Mouse (Mus musculus) lung, postnatal 0 days (tissue): ENCODE measurements at regions not wholly inside any gene's neighbourhood (a gene's known extent, or its start where the extent isn't known, plus 50 kb on each side); places are given as distances from the start of the nearest gene placed in this dataset.

ENCODE experiments used
- ATAC-seq: fragments of 200-750 bp; cut with Nextera tagmentation; 2 replicates; pipeline ENCODE4 v1.8.0; 2017; ENCODE audit warnings: moderate library complexity
- DNase-seq: peaks from one replicate; pipeline ENCODE4 v3.0.0-alpha.2; 2016; ENCODE audit warnings: low spot score
- H3K27ac ChIP-seq: fragments of 300-500 bp; sonication (generic); 2 replicates; pipeline ENCODE4 v1.5.1; 2014; ENCODE audit warnings: antibody characterized with exemption, mild to moderate bottlenecking, low read length, mixed read lengths
- H3K27me3 ChIP-seq: fragments of 300-500 bp; sonication (generic); replicated peaks from 2 replicates; pipeline ENCODE4 v1.6.1; 2014; ENCODE audit warnings: low read length, mixed read lengths; ENCODE audit not compliant: insufficient read depth
- H3K36me3 ChIP-seq: fragments of 300-500 bp; sonication (generic); 2 replicates; pipeline ENCODE4 v1.6.1; 2014; ENCODE audit warnings: low read length, mixed read lengths; ENCODE audit not compliant: insufficient read depth
- H3K4me1 ChIP-seq: fragments of 300-500 bp; sonication (generic); 2 replicates; pipeline ENCODE4 v1.6.1; 2014; ENCODE audit warnings: antibody characterized with exemption, low read depth, low read length, mixed read lengths; ENCODE audit not compliant: insufficient read depth
- H3K4me2 ChIP-seq: fragments of 300-500 bp; sonication (generic); replicated peaks from 2 replicates; pipeline ENCODE4 v1.6.1; 2014; ENCODE audit warnings: low read depth, mild to moderate bottlenecking, low read length, moderate library complexity, mixed read lengths
- H3K4me3 ChIP-seq: fragments of 300-500 bp; sonication (generic); 2 replicates; pipeline ENCODE4 v1.5.1; 2014; ENCODE audit warnings: low read depth, low read length
- H3K9ac ChIP-seq: fragments of 300-500 bp; sonication (generic); replicated peaks from 2 replicates; pipeline ENCODE4 v1.6.1; 2014; ENCODE audit warnings: low read depth, mild to moderate bottlenecking
- H3K9me3 ChIP-seq: fragments of 300-500 bp; sonication (generic); 2 replicates; pipeline ENCODE4 v1.6.1; 2016; ENCODE audit warnings: low read length, mixed read lengths
- CTCF ChIP-seq: IDR thresholded peaks from 2 replicates; pipeline ENCODE4 v1.5.1; 2016; ENCODE audit warnings: antibody characterized with exemption, mild to moderate bottlenecking
- EP300 ChIP-seq: IDR thresholded peaks from 2 replicates; pipeline ENCODE4 v1.6.1; 2016; ENCODE audit warnings: antibody characterized with exemption, mild to moderate bottlenecking, control low read depth
- WGBS: fragments of 180-500 bp; shearing (Covaris S2); extraction: QIAGEN DNeasy Blood & Tissue Kit; methylation state at CpG from one replicate; pipeline ENCODE4 v1.1.7; 2014; 5-methylcytosine and 5-hydroxymethylcytosine counted together

DNA sequence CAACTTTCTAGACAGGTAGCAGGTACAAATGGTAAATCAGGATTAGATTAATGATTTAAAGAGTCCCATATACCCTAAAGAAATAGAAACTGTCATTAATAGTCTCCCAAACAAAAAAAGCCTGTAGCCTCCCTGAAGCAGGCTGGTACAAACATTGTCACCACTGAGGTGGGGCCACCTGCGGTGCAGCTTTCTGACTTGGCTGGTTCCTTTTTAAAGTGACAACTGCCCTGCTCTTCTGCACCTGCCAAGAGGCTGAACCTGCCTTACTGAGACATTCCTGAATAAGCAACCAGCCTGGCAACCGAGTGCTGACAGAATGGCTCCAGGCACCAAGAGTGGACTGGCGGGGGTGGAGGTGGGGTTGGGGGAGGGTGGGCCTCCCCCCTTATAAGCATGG, 687.0 kb upstream of the Vrk2 start:
- H3K9ac ChIP-seq = no peak overlapping the region
- ATAC-seq (no peak), DNase-seq (no peak)
- 53% methylated on average over 3 of the region's 3 CpGs for WGBS
- no peaks in the 10 kb centered on the region for H3K27me3 ChIP-seq
- no peak overlapping the region for H3K4me2 ChIP-seq
- H3K27ac ChIP-seq = no peak overlapping the region
- H3K9me3 ChIP-seq = no peaks in the 10 kb centered on the region
- H3K36me3 ChIP-seq = no peaks in the 10 kb centered on the region
- TF ChIP-seq EP300 = no peak
- no peak for TF ChIP-seq CTCF
- no peaks in the 10 kb centered on the region for H3K4me1 ChIP-seq
- no peak overlapping the region for H3K4me3 ChIP-seq

- ATAC-seq (no peak), DNase-seq (peak; percentile 19)
- Histone ChIP-seq H3K9me3 (no peaks in the 10 kb centered on the region), H3K4me1 (no peaks in the 10 kb centered on the region), H3K36me3 (no peaks in the 10 kb centered on the region), H3K9ac (no peak overlapping the region), H3K27me3 (no peaks in the 10 kb centered on the region), H3K4me3 (no peak overlapping the region), H3K27ac (no peak overlapping the region), H3K4me2 (no peak overlapping the region)
- WGBS = 0% methylated on average over 1 of the region's 1 CpGs
- TF ChIP-seq EP300 (no peak), CTCF (peak; percentile 42)
These were observed 670.5 kb upstream of the Vrk2 start for GRCm38 (mm10) chr11:27264253-27264652.

DNA sequence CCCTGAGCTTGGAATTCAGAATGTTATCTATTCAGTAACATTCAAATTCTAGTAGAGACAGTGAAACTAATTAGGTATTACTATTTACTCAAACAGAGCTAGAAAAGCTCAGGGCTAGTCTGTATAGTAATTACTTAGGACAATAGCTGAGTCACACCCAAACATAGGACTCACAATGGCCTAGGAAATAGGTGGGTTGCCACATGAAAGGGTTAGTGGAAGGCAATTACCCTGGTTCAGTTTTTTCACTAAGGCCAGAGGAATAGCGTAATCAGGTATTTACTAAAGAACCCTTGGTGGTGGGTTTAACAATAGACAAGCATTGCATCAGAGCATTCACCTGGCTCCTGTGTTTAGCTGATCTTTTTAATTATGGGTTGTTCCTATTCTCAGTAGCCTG, 664.7 kb upstream of the Vrk2 start:
- no peaks in the 10 kb centered on the region for H3K9me3 ChIP-seq
- ATAC-seq = no peak
- no peak overlapping the region for H3K4me2 ChIP-seq

DNA sequence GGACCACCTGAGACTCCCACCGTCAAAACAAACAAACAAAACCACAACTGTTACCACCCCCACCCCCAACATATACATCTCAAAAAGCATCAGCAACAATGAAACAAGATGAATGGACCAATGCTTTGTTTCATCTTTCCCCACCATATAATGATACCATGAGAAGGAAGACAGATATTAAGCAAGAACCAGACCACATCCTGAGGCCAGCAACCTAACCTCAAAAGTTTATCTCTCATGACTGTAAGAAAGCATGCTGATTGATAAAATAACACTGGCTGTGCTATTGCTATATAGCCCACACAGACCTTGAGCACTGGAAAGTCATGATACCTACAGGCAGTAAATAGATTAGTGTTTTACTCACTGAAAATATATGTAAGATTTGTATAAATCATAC, 642.1 kb upstream of the Vrk2 start:
- H3K27me3 ChIP-seq = no peaks in the 10 kb centered on the region
- DNase-seq (no peak), ATAC-seq (no peak)
- no peak overlapping the region for H3K4me2 ChIP-seq
- TF ChIP-seq EP300 (no peak), CTCF (no peak)
- H3K27ac ChIP-seq = no peak overlapping the region
- no peaks in the 10 kb centered on the region for H3K9me3 ChIP-seq
- H3K36me3 ChIP-seq = no peaks in the 10 kb centered on the region
- no peak overlapping the region for H3K9ac ChIP-seq
- H3K4me3 ChIP-seq = no peak overlapping the region
- H3K4me1 ChIP-seq = no peaks in the 10 kb centered on the region
- whole genome bisulfite sequencing = 71% methylated on average over 1 of the region's 1 CpGs

More for the DNA sequence above, 664.7 kb upstream of the Vrk2 start:
- no peak for TF ChIP-seq EP300
- no peak for TF ChIP-seq CTCF
- DNase-seq = no peak
- WGBS = 81% methylated on average over 1 of the region's 1 CpGs
- Histone ChIP-seq H3K27me3 (no peaks in the 10 kb centered on the region), H3K9ac (no peak overlapping the region), H3K4me3 (no peak overlapping the region), H3K36me3 (no peaks in the 10 kb centered on the region), H3K27ac (no peak overlapping the region), H3K4me1 (no peaks in the 10 kb centered on the region)

DNA sequence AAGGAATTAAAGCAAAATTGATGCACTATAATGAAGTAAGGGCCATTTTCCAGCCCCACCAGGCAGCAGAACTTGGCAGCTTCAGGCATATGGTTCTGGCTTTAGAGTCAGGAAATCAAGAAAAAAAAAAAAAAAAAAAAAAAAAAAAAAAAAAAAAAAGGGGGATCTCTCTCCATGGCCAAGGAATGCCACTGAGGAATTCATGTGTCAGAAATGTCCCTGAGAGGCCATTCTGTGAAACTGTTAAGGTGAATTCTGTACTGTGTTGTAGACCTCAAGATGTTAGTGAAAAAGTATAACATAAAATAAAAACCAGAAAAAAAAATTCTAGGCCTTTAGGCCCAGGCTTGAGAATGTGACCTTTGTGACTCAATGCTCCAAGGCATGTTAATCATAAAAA, 632.7 kb upstream of the Vrk2 start:
- no peak for DNase-seq
- TF ChIP-seq CTCF = no peak
- TF ChIP-seq EP300 = no peak
- no peak for ATAC-seq

GRCm38 (mm10) chr11:27222436-27222835, 628.6 kb upstream of the Vrk2 start:
- ATAC-seq (no peak), DNase-seq (no peak)
- Histone ChIP-seq H3K4me2 (no peak overlapping the region), H3K36me3 (no peaks in the 10 kb centered on the region), H3K27me3 (no peaks in the 10 kb centered on the region), H3K4me3 (no peak overlapping the region), H3K4me1 (no peaks in the 10 kb centered on the region), H3K9ac (no peak overlapping the region), H3K9me3 (no peaks in the 10 kb centered on the region), H3K27ac (no peak overlapping the region)
- WGBS = 64% methylated on average over 3 of the region's 3 CpGs
- no peak for TF ChIP-seq EP300
- no peak for TF ChIP-seq CTCF

More for the DNA sequence above, 632.7 kb upstream of the Vrk2 start:
- Histone ChIP-seq H3K9ac (no peak overlapping the region), H3K9me3 (no peaks in the 10 kb centered on the region), H3K36me3 (no peaks in the 10 kb centered on the region), H3K27ac (no peak overlapping the region), H3K27me3 (no peaks in the 10 kb centered on the region), H3K4me2 (no peak overlapping the region), H3K4me1 (no peaks in the 10 kb centered on the region), H3K4me3 (no peak overlapping the region)

DNA sequence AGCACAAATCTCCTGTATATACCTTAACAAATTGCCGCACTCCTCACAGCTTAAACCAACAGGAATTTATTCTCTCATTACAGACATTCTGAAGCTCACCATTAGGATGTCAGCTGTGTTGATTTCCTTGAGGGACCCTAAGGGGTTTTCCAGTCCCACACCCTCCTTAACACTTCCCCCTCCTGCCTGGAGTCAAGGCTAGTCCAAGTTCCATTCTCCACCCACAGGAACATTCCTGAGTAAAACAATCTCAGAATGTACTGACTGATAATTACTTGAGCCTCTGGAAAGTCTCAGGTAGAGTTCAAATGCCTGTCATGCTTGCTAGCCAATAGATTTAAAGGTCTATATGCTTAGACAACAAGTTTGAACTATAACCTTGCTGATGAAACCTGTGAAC, 628.2 kb upstream of the Vrk2 start:
- Histone ChIP-seq H3K36me3 (no peaks in the 10 kb centered on the region), H3K4me2 (no peak overlapping the region)

More for the DNA sequence above, 628.2 kb upstream of the Vrk2 start:
- Histone ChIP-seq H3K4me3 (no peak overlapping the region), H3K4me1 (no peaks in the 10 kb centered on the region), H3K9ac (no peak overlapping the region), H3K9me3 (no peaks in the 10 kb centered on the region), H3K27me3 (no peaks in the 10 kb centered on the region), H3K27ac (no peak overlapping the region)
- no peak for DNase-seq
- 73% methylated on average over 1 of the region's 1 CpGs for WGBS
- ATAC-seq = no peak
- TF ChIP-seq CTCF = no peak
- no peak for TF ChIP-seq EP300
